Mouse (Mus musculus): Measurements from ENCODE around the gene Fbxl13. TPM values are rescaled to one million over a fixed set of nuclear protein-coding genes. Genes with fewer than 3 reads are reported as not detected.

Fbxl13 gene
- polyA plus RNA-seq, 1 experiment from 2014 or later, result 0.21 TPM

DNA sequence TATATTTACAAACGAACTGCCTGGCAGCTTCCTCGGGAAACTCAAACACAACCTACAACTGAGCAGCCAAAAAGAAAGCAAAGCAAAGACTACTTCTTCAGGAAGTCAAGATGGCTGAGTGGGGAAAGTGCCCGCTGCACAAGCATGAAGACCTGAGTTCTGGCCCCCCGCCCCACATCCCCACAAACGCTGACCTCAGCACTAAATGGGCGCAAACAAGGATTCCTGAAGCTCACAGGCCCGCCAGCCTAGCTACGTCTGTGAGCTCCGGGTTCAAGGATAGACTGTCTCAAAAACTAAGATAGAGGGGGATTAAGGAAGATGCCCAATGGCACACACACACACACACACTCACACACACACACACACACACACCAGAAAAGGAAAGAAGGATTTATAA, 32.9 kb upstream of the Fbxl13 start:
- H3K4me3 ChIP-seq (ENCODE audit: low read depth, low read length), result no peak overlapping the region
- ATAC-seq (ENCODE audit: low read depth), result no peak
- no peaks in the 10 kb centered on the region for H3K36me3 ChIP-seq (ENCODE audit: control insufficient read depth, insufficient read depth, low read length)
- 95% methylated on average over 9 of the region's 9 CpGs for WGBS
- H3K4me1 ChIP-seq (ENCODE audit: control insufficient read depth, insufficient read depth, low read length), result no peaks in the 10 kb centered on the region
- no peak overlapping the region for H3K9ac ChIP-seq (replicated peaks; ENCODE audit: low read depth, low read length)
- no peaks in the 10 kb centered on the region for H3K9me3 ChIP-seq (ENCODE audit: control insufficient read depth, low read length)
- no peak overlapping the region for H3K27ac ChIP-seq (ENCODE audit: low read depth, low read length)
- no peaks in the 10 kb centered on the region for H3K27me3 ChIP-seq (ENCODE audit: control insufficient read depth, insufficient read depth, low read length)
- no peak overlapping the region for H3K4me2 ChIP-seq (ENCODE audit: low read depth, low read length)

GRCm38 (mm10) chr5:21677939-21678338, 32.5 kb upstream of the Fbxl13 start:
- ATAC-seq (ENCODE audit: low read depth), result no peak
- H3K9me3 ChIP-seq (ENCODE audit: control insufficient read depth, low read length), result no peaks in the 10 kb centered on the region
- no peaks in the 10 kb centered on the region for H3K36me3 ChIP-seq (ENCODE audit: control insufficient read depth, insufficient read depth, low read length)
- H3K4me1 ChIP-seq (ENCODE audit: control insufficient read depth, insufficient read depth, low read length), result no peaks in the 10 kb centered on the region
- no peak overlapping the region for H3K4me3 ChIP-seq (ENCODE audit: low read depth, low read length)
- no peak overlapping the region for H3K9ac ChIP-seq (replicated peaks; ENCODE audit: low read depth, low read length)
- H3K4me2 ChIP-seq (ENCODE audit: low read depth, low read length), result no peak overlapping the region
- no peaks in the 10 kb centered on the region for H3K27me3 ChIP-seq (ENCODE audit: control insufficient read depth, insufficient read depth, low read length)
- no peak overlapping the region for H3K27ac ChIP-seq (ENCODE audit: low read depth, low read length)
- 96% methylated on average over 6 of the region's 6 CpGs for WGBS

DNA sequence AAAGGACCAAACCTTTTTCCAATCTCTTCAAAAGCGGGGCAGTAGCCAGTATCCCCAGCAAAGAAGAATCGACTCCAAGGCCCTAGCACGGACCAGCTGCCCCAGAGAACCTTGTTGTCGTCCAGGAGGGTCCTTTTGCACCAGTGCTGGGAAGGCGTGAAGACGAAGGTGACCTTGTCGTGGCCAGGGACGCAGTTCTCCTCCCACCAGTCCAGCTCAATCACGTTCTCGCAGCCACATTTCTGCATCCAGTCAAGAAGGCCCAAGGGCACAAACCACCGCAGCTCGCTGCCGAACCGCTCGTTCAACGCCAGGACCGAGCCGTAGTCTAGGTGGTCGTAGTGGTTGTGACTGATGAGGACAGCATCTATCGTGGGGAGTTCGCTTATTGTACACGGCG, 30.1 kb upstream of the Fbxl13 start:
- Histone ChIP-seq H3K4me1 (ENCODE audit: control insufficient read depth, insufficient read depth, low read length) (no peaks in the 10 kb centered on the region), H3K36me3 (ENCODE audit: control insufficient read depth, insufficient read depth, low read length) (no peaks in the 10 kb centered on the region), H3K4me2 (ENCODE audit: low read depth, low read length) (no peak overlapping the region), H3K27me3 (ENCODE audit: control insufficient read depth, insufficient read depth, low read length) (no peaks in the 10 kb centered on the region), H3K27ac (ENCODE audit: low read depth, low read length) (no peak overlapping the region), H3K9ac (replicated peaks; ENCODE audit: low read depth, low read length) (no peak overlapping the region), H3K4me3 (ENCODE audit: low read depth, low read length) (no peak overlapping the region), H3K9me3 (ENCODE audit: control insufficient read depth, low read length) (no peaks in the 10 kb centered on the region)
- ATAC-seq (ENCODE audit: low read depth), result no peak
- 97% methylated on average over 23 of the region's 23 CpGs for WGBS

DNA sequence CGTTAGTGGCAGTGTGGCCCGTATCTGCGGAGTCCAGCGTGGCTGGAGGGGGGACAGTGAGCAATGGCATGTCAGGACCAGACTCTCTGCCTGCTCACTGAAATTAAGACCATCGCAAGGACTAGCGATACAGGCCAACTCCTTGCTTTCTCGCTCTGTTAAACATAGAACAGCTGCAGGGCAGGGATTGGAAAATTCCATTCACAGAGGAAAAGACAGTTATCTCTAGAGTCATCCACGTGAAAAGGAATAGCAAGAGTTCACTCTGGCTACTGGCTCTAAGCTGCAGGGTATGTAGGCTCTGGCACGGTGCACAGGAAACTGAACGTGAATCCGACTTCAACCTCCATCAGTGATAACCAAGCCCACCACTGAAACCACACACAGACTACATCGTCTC, 29.6 kb upstream of the Fbxl13 start:
- no peak overlapping the region for H3K27ac ChIP-seq (ENCODE audit: low read depth, low read length)
- H3K4me2 ChIP-seq (ENCODE audit: low read depth, low read length), result no peak overlapping the region
- H3K27me3 ChIP-seq (ENCODE audit: control insufficient read depth, insufficient read depth, low read length), result no peaks in the 10 kb centered on the region
- ATAC-seq (ENCODE audit: low read depth), result no peak
- H3K9ac ChIP-seq (replicated peaks; ENCODE audit: low read depth, low read length), result no peak overlapping the region
- H3K36me3 ChIP-seq (ENCODE audit: control insufficient read depth, insufficient read depth, low read length), result no peaks in the 10 kb centered on the region
- no peaks in the 10 kb centered on the region for H3K4me1 ChIP-seq (ENCODE audit: control insufficient read depth, insufficient read depth, low read length)
- WGBS, result 77% methylated on average over 12 of the region's 12 CpGs
- no peak overlapping the region for H3K4me3 ChIP-seq (ENCODE audit: low read depth, low read length)
- H3K9me3 ChIP-seq (ENCODE audit: control insufficient read depth, low read length), result no peaks in the 10 kb centered on the region

DNA sequence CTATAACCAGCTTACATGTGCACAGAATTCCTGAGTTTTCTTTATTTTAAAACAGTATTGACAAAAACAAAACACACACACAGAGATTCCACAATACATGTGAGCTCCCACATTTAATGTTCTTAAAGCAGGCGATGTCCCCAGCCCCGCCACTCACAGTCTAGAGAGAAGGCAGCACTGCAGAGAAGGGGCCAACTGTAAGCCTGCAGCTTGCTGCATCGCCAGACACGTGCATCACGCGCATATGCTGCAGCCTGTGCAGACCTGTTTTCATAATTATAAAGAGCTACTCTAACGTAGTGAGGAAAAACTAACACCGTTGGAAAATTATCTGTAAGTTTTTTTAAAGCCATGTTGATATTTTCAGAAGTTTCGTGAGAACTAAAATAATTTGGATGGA, 28.3 kb upstream of the Fbxl13 start:
- Histone ChIP-seq H3K9ac (replicated peaks; ENCODE audit: low read depth, low read length) (no peak overlapping the region), H3K4me3 (ENCODE audit: low read depth, low read length) (no peak overlapping the region), H3K27ac (ENCODE audit: low read depth, low read length) (no peak overlapping the region), H3K4me1 (ENCODE audit: control insufficient read depth, insufficient read depth, low read length) (no peaks in the 10 kb centered on the region), H3K4me2 (ENCODE audit: low read depth, low read length) (no peak overlapping the region), H3K9me3 (ENCODE audit: control insufficient read depth, low read length) (no peaks in the 10 kb centered on the region), H3K27me3 (ENCODE audit: control insufficient read depth, insufficient read depth, low read length) (no peaks in the 10 kb centered on the region), H3K36me3 (ENCODE audit: control insufficient read depth, insufficient read depth, low read length) (no peaks in the 10 kb centered on the region)
- WGBS, result 73% methylated on average over 9 of the region's 9 CpGs
- 0 out of 2 replicates have a peak, but pooled peaks have one; percentile 49 for ATAC-seq (ENCODE audit: low read depth)

GRCm38 (mm10) chr5:21672812-21673635, 27.6 kb upstream of the Fbxl13 start:
- Histone ChIP-seq H3K4me2 (ENCODE audit: low read depth, low read length) (peak overlapping the region; percentile 16; the same call in 1 of the 2 replicates), H3K4me3 (ENCODE audit: low read depth, low read length) (no peak overlapping the region), H3K9me3 (ENCODE audit: control insufficient read depth, low read length) (no peaks in the 10 kb centered on the region), H3K27ac (ENCODE audit: low read depth, low read length) (peak overlapping the region; percentile 8; the same call in 1 of the 2 replicates), H3K9ac (replicated peaks; ENCODE audit: low read depth, low read length) (no peak overlapping the region), H3K27me3 (ENCODE audit: control insufficient read depth, insufficient read depth, low read length) (no peaks in the 10 kb centered on the region), H3K36me3 (ENCODE audit: control insufficient read depth, insufficient read depth, low read length) (no peaks in the 10 kb centered on the region), H3K4me1 (ENCODE audit: control insufficient read depth, insufficient read depth, low read length) (no peaks in the 10 kb centered on the region)
- ATAC-seq (ENCODE audit: low read depth), result peak; percentile 62; the same call in 1 of the 2 replicates
- 37% methylated on average over 23 of the region's 23 CpGs for WGBS

- H3K9me3 ChIP-seq (ENCODE audit: control insufficient read depth, low read length), result no peaks in the 10 kb centered on the region
- ATAC-seq (ENCODE audit: low read depth), result no peak
- WGBS, result 91% methylated on average over 2 of the region's 2 CpGs
Observed at GRCm38 (mm10) chr5:21669307-21669706, 23.9 kb upstream of the Fbxl13 start.

DNA sequence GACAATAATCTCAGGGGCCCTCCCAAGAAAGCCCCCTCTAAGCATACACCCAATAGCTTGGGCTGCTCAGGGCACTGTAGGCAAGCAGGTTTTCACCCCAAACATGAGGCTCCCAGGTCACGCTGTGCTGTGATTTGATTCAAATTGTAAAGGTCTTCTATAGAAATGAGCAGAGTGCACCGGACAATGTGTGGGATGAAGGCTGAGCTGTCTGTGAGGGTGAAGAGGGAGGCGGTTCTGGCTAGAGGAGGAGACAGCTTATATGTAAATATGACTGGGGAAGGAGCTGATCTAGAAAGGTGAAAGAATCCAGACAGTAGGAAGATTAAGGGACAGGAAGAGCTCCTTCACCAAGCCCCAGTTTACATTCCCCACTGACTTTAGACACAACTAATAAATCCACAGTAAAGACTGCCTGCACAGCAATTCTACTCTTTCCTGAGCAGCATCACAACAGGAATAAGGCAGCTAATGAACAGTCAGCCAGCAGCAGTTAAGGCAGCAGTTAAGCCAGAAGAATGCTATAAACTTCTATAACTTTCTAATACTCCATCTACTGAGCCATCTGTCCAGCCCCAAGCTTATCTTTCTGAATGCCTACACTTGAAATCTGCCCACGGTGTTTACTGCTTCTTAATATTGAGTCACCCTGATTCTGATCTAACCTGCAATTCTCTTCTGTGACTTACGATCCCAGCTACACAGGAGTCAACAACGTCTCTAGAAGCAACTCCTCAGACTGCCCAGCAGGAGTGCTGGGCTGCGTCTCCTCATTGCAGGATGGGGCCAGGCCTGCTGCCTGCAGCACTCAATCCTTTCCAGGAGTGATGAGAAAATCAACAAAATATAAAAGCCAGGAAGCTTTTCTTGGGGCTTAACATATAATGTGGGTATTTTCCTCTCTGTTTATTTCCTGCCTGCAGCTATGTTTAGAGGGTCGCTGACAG, 22.0 kb upstream of the Fbxl13 start:
- no peak overlapping the region for H3K4me2 ChIP-seq (ENCODE audit: low read depth, low read length)
- peak; percentile 60; the same call in 1 of the 2 replicates for ATAC-seq (ENCODE audit: low read depth)
- H3K36me3 ChIP-seq (ENCODE audit: control insufficient read depth, insufficient read depth, low read length), result no peaks in the 10 kb centered on the region; the same call in 1 of the 2 replicates
- H3K27ac ChIP-seq (ENCODE audit: low read depth, low read length), result no peak overlapping the region
- H3K4me1 ChIP-seq (ENCODE audit: control insufficient read depth, insufficient read depth, low read length), result 0 out of 2 replicates have a peak, but pooled peaks cover 2% of the 10 kb centered on the region
- no peak overlapping the region for H3K4me3 ChIP-seq (ENCODE audit: low read depth, low read length)
- WGBS, result 47% methylated on average over 8 of the region's 8 CpGs
- H3K9ac ChIP-seq (replicated peaks; ENCODE audit: low read depth, low read length), result no peak overlapping the region
- no peaks in the 10 kb centered on the region for H3K9me3 ChIP-seq (ENCODE audit: control insufficient read depth, low read length)
- no peaks in the 10 kb centered on the region for H3K27me3 ChIP-seq (ENCODE audit: control insufficient read depth, insufficient read depth, low read length)

More at GRCm38 (mm10) chr5:21669307-21669706, 23.9 kb upstream of the Fbxl13 start:
- Histone ChIP-seq H3K4me2 (ENCODE audit: low read depth, low read length) (no peak overlapping the region), H3K4me1 (ENCODE audit: control insufficient read depth, insufficient read depth, low read length) (0 out of 2 replicates have a peak, but pooled peaks cover 2% of the 10 kb centered on the region), H3K27me3 (ENCODE audit: control insufficient read depth, insufficient read depth, low read length) (no peaks in the 10 kb centered on the region), H3K9ac (replicated peaks; ENCODE audit: low read depth, low read length) (no peak overlapping the region), H3K36me3 (ENCODE audit: control insufficient read depth, insufficient read depth, low read length) (no peaks in the 10 kb centered on the region), H3K4me3 (ENCODE audit: low read depth, low read length) (no peak overlapping the region), H3K27ac (ENCODE audit: low read depth, low read length) (no peak overlapping the region)
